Mouse (Mus musculus) CH12.LX (cell line): ENCODE data around the gene Irf8. TPM values are rescaled to one million over a fixed set of nuclear protein-coding genes. Genes with fewer than 3 reads are reported as not detected.

Source experiments
- DNase-seq: peaks from one replicate; pipeline ENCODE4 v3.0.0-alpha.2; 2013; ENCODE audit errors: extremely low read depth
- H3K27ac ChIP-seq: 2 replicates; pipeline ENCODE4 v1.5.1; 2012; ENCODE audit warnings: low read depth, mild to moderate bottlenecking, control low read depth, moderate library complexity; ENCODE audit not compliant: insufficient read depth
- H3K27me3 ChIP-seq: replicated peaks from 2 replicates; pipeline ENCODE3; 2012; ENCODE audit warnings: inconsistent platforms
- H3K36me3 ChIP-seq, 2 experiments: replicated peaks in 1 of 2; 2 replicates each; pipeline versions ENCODE3 to v1.6.1; 2012; ENCODE audit warnings: inconsistent platforms in 1 of 2, low read length in 1 of 2, mild to moderate bottlenecking in 1 of 2, mixed read lengths in 1 of 2, moderate library complexity in 1 of 2; ENCODE audit not compliant: control insufficient read depth in 1 of 2, insufficient read depth in 1 of 2
- H3K4me1 ChIP-seq, 2 experiments: 2 replicates each; pipeline ENCODE4 v1.6.1; 2012; ENCODE audit warnings: inconsistent platforms in 1 of 2, moderate library complexity in 1 of 2; ENCODE audit not compliant: insufficient read depth in 2 of 2, control insufficient read depth in 1 of 2
- H3K4me2 ChIP-seq: 2 replicates; pipeline ENCODE4 v1.6.1; 2012; ENCODE audit warnings: low read depth, mild to moderate bottlenecking, control low read depth; ENCODE audit not compliant: poor library complexity, insufficient read depth, severe bottlenecking
- H3K4me3 ChIP-seq, 3 experiments: fragments of 150-350 bp in 1 of 3; sonication (generic) in 1 of 3; replicated peaks in 1 of 3; 2 replicates each; pipeline versions ENCODE3 to v1.5.1; 2011 to 2012; ENCODE audit warnings: low read depth in 2 of 3, low read length in 2 of 3, mild to moderate bottlenecking in 2 of 3, moderate library complexity in 2 of 3, control low read depth in 1 of 3, improper control_type of control experiment in 1 of 3, inconsistent platforms in 1 of 3, mixed read lengths in 1 of 3; ENCODE audit not compliant: poor library complexity in 1 of 3
- H3K79me2 ChIP-seq: replicated peaks from 2 replicates; pipeline ENCODE4 v1.6.1; 2012; ENCODE audit warnings: mild to moderate bottlenecking, moderate library complexity; ENCODE audit not compliant: control insufficient read depth, poor library complexity, insufficient read depth, severe bottlenecking; ENCODE audit errors: extremely low read depth
- H3K9ac ChIP-seq: 2 replicates; pipeline ENCODE4 v1.6.1; 2012; ENCODE audit warnings: low read depth, mild to moderate bottlenecking, control low read depth, moderate library complexity; ENCODE audit not compliant: insufficient read depth
- H3K9me3 ChIP-seq: replicated peaks from 2 replicates; pipeline ENCODE3; 2012; ENCODE audit warnings: low read length, inconsistent platforms, mixed read lengths
- BHLHE40 ChIP-seq: IDR thresholded peaks from 2 replicates; pipeline ENCODE4 v1.6.1; 2011; ENCODE audit warnings: mild to moderate bottlenecking, low read depth, low read length, improper control_type of control experiment
- CTCF ChIP-seq, 2 experiments: IDR thresholded peaks in 1 of 2; conservative IDR thresholded peaks in 1 of 2; 2 replicates each; pipeline ENCODE4 v1.5.1; 2011 to 2012; ENCODE audit warnings: low read depth in 2 of 2, low read length in 2 of 2, improper control_type of control experiment in 1 of 2, inconsistent platforms in 1 of 2, mild to moderate bottlenecking in 1 of 2, moderate library complexity in 1 of 2
- E2F4 ChIP-seq: IDR thresholded peaks from 2 replicates; pipeline ENCODE4 v1.6.1; 2011; ENCODE audit warnings: low read depth, low read length, improper control_type of control experiment; ENCODE audit not compliant: insufficient replicate concordance
- EP300 ChIP-seq: IDR thresholded peaks from 2 replicates; pipeline ENCODE4 v1.6.1; 2011; ENCODE audit warnings: low read length, improper control_type of control experiment
- ETS1 ChIP-seq: conservative IDR thresholded peaks from 2 replicates; pipeline ENCODE4 v1.6.1; 2012; ENCODE audit warnings: low read depth, mild to moderate bottlenecking, inconsistent platforms, low read length, improper control_type of control experiment, moderate library complexity
- GABPA ChIP-seq: IDR thresholded peaks from 2 replicates; pipeline ENCODE4 v1.6.1; 2012; ENCODE audit warnings: low read depth, low read length, improper control_type of control experiment, inconsistent platforms; ENCODE audit not compliant: insufficient replicate concordance
- HCFC1 ChIP-seq: IDR thresholded peaks from 2 replicates; pipeline ENCODE4 v1.6.1; 2012; ENCODE audit warnings: low read depth, mild to moderate bottlenecking, inconsistent platforms, low read length, improper control_type of control experiment
- IRF4 ChIP-seq: IDR thresholded peaks from 2 replicates; pipeline ENCODE4 v1.6.1; 2014; ENCODE audit warnings: low read depth, mild to moderate bottlenecking, inconsistent platforms, low read length, improper control_type of control experiment
- JUN ChIP-seq: IDR thresholded peaks from 2 replicates; pipeline ENCODE4 v1.6.1; 2011; ENCODE audit warnings: low read depth, mild to moderate bottlenecking, low read length, improper control_type of control experiment, moderate library complexity; ENCODE audit not compliant: insufficient read depth
- JUND ChIP-seq: conservative IDR thresholded peaks from 2 replicates; pipeline ENCODE4 v1.6.1; 2011; ENCODE audit warnings: low read depth, low read length, improper control_type of control experiment
- MAFK ChIP-seq: IDR thresholded peaks from 2 replicates; pipeline ENCODE4 v1.6.1; 2011; ENCODE audit warnings: low read length, improper control_type of control experiment; ENCODE audit not compliant: insufficient replicate concordance
- MAX ChIP-seq: IDR thresholded peaks from 2 replicates; pipeline ENCODE4 v1.6.1; 2011; ENCODE audit warnings: low read length, improper control_type of control experiment
- MAZ ChIP-seq: IDR thresholded peaks from 2 replicates; pipeline ENCODE4 v1.6.1; 2012; ENCODE audit warnings: low read depth, mild to moderate bottlenecking, inconsistent platforms, low read length, improper control_type of control experiment, moderate library complexity
- MEF2A ChIP-seq: IDR thresholded peaks from 2 replicates; pipeline ENCODE4 v1.6.1; 2014; ENCODE audit warnings: low read depth, mild to moderate bottlenecking, inconsistent platforms, low read length, improper control_type of control experiment, borderline replicate concordance
- MXI1 ChIP-seq: IDR thresholded peaks from 2 replicates; pipeline ENCODE4 v1.6.1; 2011; ENCODE audit warnings: mild to moderate bottlenecking, low read depth, low read length, improper control_type of control experiment
- MYC ChIP-seq: IDR thresholded peaks from 2 replicates; pipeline ENCODE4 v1.6.1; 2011; ENCODE audit warnings: low read depth, mild to moderate bottlenecking, improper control_type of control experiment, low read length
- PAX5 ChIP-seq: IDR thresholded peaks from 2 replicates; pipeline ENCODE4 v1.6.1; 2012; ENCODE audit warnings: low read length, inconsistent platforms, mixed read lengths
- POLR2A ChIP-seq: IDR thresholded peaks from 2 replicates; pipeline ENCODE4 v1.6.1; 2011; ENCODE audit warnings: low read depth, mild to moderate bottlenecking, improper control_type of control experiment, low read length
- POLR2AphosphoS2 ChIP-seq: IDR thresholded peaks from 2 replicates; pipeline ENCODE4 v1.6.1; 2011; ENCODE audit warnings: low read depth, low read length, improper control_type of control experiment
- SIN3A ChIP-seq: IDR thresholded peaks from 2 replicates; pipeline ENCODE4 v1.6.1; 2012; ENCODE audit warnings: low read length, improper control_type of control experiment, inconsistent platforms
- TBP ChIP-seq: conservative IDR thresholded peaks from 2 replicates; pipeline ENCODE4 v1.6.1; 2011; ENCODE audit warnings: low read depth, low read length, improper control_type of control experiment
- TCF12 ChIP-seq: IDR thresholded peaks from 2 replicates; pipeline ENCODE4 v1.6.1; 2014; ENCODE audit warnings: low read depth, mild to moderate bottlenecking, inconsistent platforms, low read length, improper control_type of control experiment
- UBTF ChIP-seq: IDR thresholded peaks from 2 replicates; pipeline ENCODE4 v1.6.1; 2012; ENCODE audit warnings: low read depth, mild to moderate bottlenecking, inconsistent platforms, low read length, improper control_type of control experiment, moderate library complexity
- USF2 ChIP-seq: conservative IDR thresholded peaks from 2 replicates; pipeline ENCODE4 v1.6.1; 2011; ENCODE audit warnings: low read depth, low read length, improper control_type of control experiment
- ZKSCAN1 ChIP-seq: IDR thresholded peaks from 2 replicates; pipeline ENCODE4 v1.6.1; 2012; ENCODE audit warnings: low read depth, inconsistent platforms, low read length, improper control_type of control experiment, borderline replicate concordance
- ZMIZ1 ChIP-seq: IDR thresholded peaks from 2 replicates; pipeline ENCODE4 v1.6.1; 2012; ENCODE audit warnings: low read depth, mild to moderate bottlenecking, inconsistent platforms, low read length, improper control_type of control experiment
- dilution Hi-C: fragments of 300-500 bp; cut with MboI; formaldehyde crosslinking; loops from 2 replicates; pipeline ENCODE4 v1.14.3; 2020; ENCODE audit warnings: low sequenced_read_pairs; ENCODE audit not compliant: extremely low pct_unique_long_range_greater_than_20kb, extremely low pct_ligation_motif_present
- in situ Hi-C: fragments of 300-500 bp; cut with MboI; formaldehyde crosslinking; loops from 3 replicates; pipeline ENCODE4 v1.14.3; 2019; ENCODE audit warnings: low sequenced_read_pairs, low pct_ligation_motif_present, low pct_unique_long_range_greater_than_20kb, mixed read lengths
- polyA plus RNA-seq: library from polyadenylated mRNA; unstranded; fragments of >175 nt; gene quantifications from 2 replicates; pipeline ENCODE4 v1.2.1, GENCODE M21; 2012; ENCODE audit warnings: low read depth; ENCODE audit not compliant: insufficient read length
- total RNA-seq, 2 experiments: library from RNA; depleted of rRNA; stranded (reverse); fragments of 300-350 nt in 1 of 2; fragments of >200 nt in 1 of 2; gene quantifications; 2 replicates each; pipeline ENCODE4 v1.2.3; 2012 to 2014

Gene Irf8
- total and polyA plus RNA-seq, 3 experiments: 13.3 to 34.3 (median 17.7) TPM

DNA sequence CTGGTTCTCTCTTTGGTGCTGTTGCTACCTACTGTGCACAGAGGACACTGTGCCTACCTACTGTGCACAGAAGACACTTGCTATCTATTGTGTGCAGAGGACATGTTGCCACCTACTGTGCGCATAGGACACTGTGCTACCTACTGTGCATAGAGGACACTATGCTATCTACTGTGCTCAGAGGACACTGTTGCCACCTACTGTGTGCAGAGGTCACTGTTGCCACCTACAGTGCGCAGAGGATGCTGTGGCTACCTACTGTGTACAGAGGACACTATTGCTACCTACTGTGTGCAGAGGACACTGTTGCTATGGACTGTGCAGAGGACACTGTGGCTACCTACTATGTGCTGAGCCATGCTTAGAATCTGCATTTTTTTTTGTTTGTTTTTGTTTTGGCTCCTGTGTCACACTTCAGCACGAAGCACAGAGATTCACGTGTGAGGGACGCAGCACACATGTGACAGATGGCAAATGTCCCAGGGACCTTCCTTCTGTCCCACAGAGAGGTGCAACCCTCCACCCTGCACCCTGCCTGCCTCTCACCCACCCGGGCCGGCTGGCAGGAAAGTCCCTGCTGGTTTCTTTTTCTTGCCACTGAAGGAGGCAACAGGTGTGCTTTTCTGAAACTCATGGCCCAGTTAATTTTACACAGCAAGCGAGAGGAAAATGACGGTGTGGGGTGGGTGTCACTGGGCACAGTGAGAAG, 61.0 kb downstream of the Irf8 start:
- H3K4me2 ChIP-seq: 0 out of 2 replicates have a peak overlapping the region, but pooled peaks have one; percentile 5
- in situ Hi-C loops: no loop called here
- no peaks in the 10 kb centered on the region for H3K36me3 ChIP-seq
- peak overlapping the region in 1 of 3 experiments; percentile 35 for H3K4me3 ChIP-seq
- H3K27me3 ChIP-seq: peaks cover 17% of the 10 kb centered on the region
- TF ChIP-seq ZMIZ1 (no peak), EP300 (peak; percentile 75), MAFK (no peak), CTCF (conservative IDR thresholded peaks at IDR 0.05 in 1 of 2, IDR thresholded peaks at IDR 0.05 in 1 of 2; ENCODE audit: low read depth in 2 of 2, low read length in 2 of 2) (0 out of 4 replicates have a peak, but pooled peaks of 1 of the 2 experiments have one; percentile 4), MAZ (0 out of 2 replicates have a peak, but pooled peaks have one; percentile 46), IRF4 (peak; percentile 71), GABPA (no peak), PAX5 (no peak), JUND (no peak), MAX (peak; percentile 91), BHLHE40 (peak; percentile 96), POLR2AphosphoS2 (no peak), TCF12 (peak; percentile 95), E2F4 (no peak), TBP (0 out of 2 replicates have a peak, but pooled peaks have one; percentile 35), ZKSCAN1 (peak; percentile 98), MEF2A (peak; percentile 75), JUN (no peak), SIN3A (no peak), MYC (peak; percentile 66; the same call in 1 of the 2 replicates), MXI1 (peak; percentile 64; the same call in 1 of the 2 replicates), ETS1 (peak; percentile 76), UBTF (0 out of 2 replicates have a peak, but pooled peaks have one; percentile 59), HCFC1 (no peak), USF2 (no peak), POLR2A (no peak)
- TF ChIP-seq, all 38 proteins: peak for 14
- Histone ChIP-seq H3K79me2 (no peaks in the 10 kb centered on the region), H3K9ac (no peak overlapping the region), H3K27ac (no peak overlapping the region; the same call in 1 of the 2 replicates), H3K4me1 (peaks cover 23 to 56% of the 10 kb centered on the region in 2 experiments), H3K9me3 (no peaks in the 10 kb centered on the region)
- dilution Hi-C loops: no loop called here
- DNase-seq: peak; percentile 37
